13 mouse cellular contexts compared by ENCODE assay signal in the genomic region with DNA sequence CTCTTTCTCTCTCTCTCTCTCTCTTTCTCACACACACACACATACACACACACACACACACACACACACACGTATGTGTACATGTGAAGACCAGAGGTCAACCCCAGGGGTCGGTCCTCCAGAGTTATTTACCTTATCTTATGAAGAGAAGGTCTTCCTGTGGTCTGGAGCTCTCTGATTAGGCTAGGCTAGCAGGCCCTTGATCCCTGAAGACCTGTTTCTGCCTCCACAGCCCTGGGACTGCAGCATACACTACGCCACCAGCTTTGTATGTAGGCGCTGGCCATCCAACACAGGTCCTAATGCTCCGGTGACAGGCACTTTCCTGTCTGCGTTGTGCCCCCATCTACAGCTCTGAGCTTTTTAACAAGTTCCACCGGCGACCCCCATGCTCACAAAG.
"Had no signal": no experiment of that assay in that cellular context is flagged by ENCODE, and none has a peak within 500 bp of the region (broad histone marks: within the 10 kb centered on the region; RNA-seq: fewer than 3 reads in every experiment).

No protein-coding gene starts in this region.

- H3K4me3 ChIP-seq: intestine, embryonic 15.5 days; left cerebral cortex, adult 2 months; megakaryocyte, embryonic 14.5 days had no signal

- H3K9ac ChIP-seq: intestine, embryonic 15.5 days; lung, embryonic 14.5 days had no signal

- DNase-seq: kidney, adult 18-20 months; kidney, postnatal 25 days; layer of hippocampus, postnatal 36 days; lung, embryonic 14.5 days; midbrain, embryonic 14.5 days; thymus, adult 18-20 months had no signal

- H3K9me3 ChIP-seq: intestine, embryonic 15.5 days; megakaryocyte, embryonic 14.5 days had no signal

- H3K27me3 ChIP-seq: intestine, embryonic 15.5 days; megakaryocyte, embryonic 14.5 days had no signal

- H3K27ac ChIP-seq: intestine, embryonic 15.5 days; kidney, postnatal 0 days; left cerebral cortex, adult 2 months; macrophage had no signal

- H3K4me1 ChIP-seq: intestine, embryonic 15.5 days had no signal

- H3K36me3 ChIP-seq: intestine, embryonic 15.5 days had no signal

- H3K4me2 ChIP-seq: intestine, embryonic 15.5 days; lung, embryonic 14.5 days; midbrain, embryonic 11.5 days had no signal

- ATAC-seq: intestine, embryonic 15.5 days; lung, postnatal 0 days had no signal
